Mouse (Mus musculus): ENCODE data around the gene Pla2g4c.

Gene Pla2g4c

GRCm38 (mm10) chr7:13324316-13324715 lies at the start of gene Pla2g4c:
Pla2g4c (plus strand) TSS chr7:13324655.
- no peak for DNase-seq

GRCm38 (mm10) chr7:13277081-13277480 lies 47.4 kb upstream of the Pla2g4c start, which contains the start of gene Lig1:
Lig1 (plus strand) TSS chr7:13277283.
- DNase-seq = no peak

GRCm38 (mm10) chr7:13277833-13278232 lies 46.6 kb upstream of the Pla2g4c start:
- peak; percentile 5 for DNase-seq

GRCm38 (mm10) chr7:13278308-13278891 lies 46.1 kb upstream of the Pla2g4c start, which contains the start of gene Zswim9:
Zswim9 (minus strand) TSS chr7:13278721.
- DNase-seq = peak; percentile 96

GRCm38 (mm10) chr7:13278957-13279356 lies 45.5 kb upstream of the Pla2g4c start:
- DNase-seq = peak; percentile 16

- DNase-seq = peak; percentile 11
Observed at GRCm38 (mm10) chr7:13288621-13289020, 35.8 kb upstream of the Pla2g4c start.

GRCm38 (mm10) chr7:13290041-13290675 lies 34.3 kb upstream of the Pla2g4c start:
- no peak for DNase-seq

- DNase-seq = no peak
Observed at GRCm38 (mm10) chr7:13291370-13291769, 33.1 kb upstream of the Pla2g4c start.

- no peak for DNase-seq
Observed at GRCm38 (mm10) chr7:13293878-13294855, 30.3 kb upstream of the Pla2g4c start.

GRCm38 (mm10) chr7:13295256-13295655 lies 29.2 kb upstream of the Pla2g4c start:
- DNase-seq = no peak

GRCm38 (mm10) chr7:13297636-13298035 lies 26.8 kb upstream of the Pla2g4c start:
- DNase-seq = no peak

- no peak for DNase-seq
Observed at GRCm38 (mm10) chr7:13298821-13299220, 25.6 kb upstream of the Pla2g4c start.

GRCm38 (mm10) chr7:13301643-13302042 lies 22.8 kb upstream of the Pla2g4c start:
- DNase-seq = no peak

GRCm38 (mm10) chr7:13302780-13303179 lies 21.7 kb upstream of the Pla2g4c start:
- DNase-seq = no peak

GRCm38 (mm10) chr7:13303372-13303771 lies 21.1 kb upstream of the Pla2g4c start:
- DNase-seq = no peak

GRCm38 (mm10) chr7:13309407-13309806 lies 15.0 kb upstream of the Pla2g4c start:
- no peak for DNase-seq

GRCm38 (mm10) chr7:13310493-13311199 lies 13.8 kb upstream of the Pla2g4c start:
- DNase-seq = no peak

GRCm38 (mm10) chr7:13311401-13311800 lies 13.1 kb upstream of the Pla2g4c start:
- no peak for DNase-seq

- no peak for DNase-seq
Observed at GRCm38 (mm10) chr7:13314095-13314597, 10.3 kb upstream of the Pla2g4c start.

- DNase-seq = no peak
Observed at GRCm38 (mm10) chr7:13321424-13321823, 3.0 kb upstream of the Pla2g4c start.

GRCm38 (mm10) chr7:13330575-13330974 lies 6.1 kb downstream of the Pla2g4c start:
- no peak for DNase-seq

GRCm38 (mm10) chr7:13355943-13356342 lies 31.5 kb downstream of the Pla2g4c start:
- no peak for DNase-seq

- no peak for DNase-seq
Observed at GRCm38 (mm10) chr7:13380588-13380987, 56.1 kb downstream of the Pla2g4c start.
